Mouse (Mus musculus) ES-Bruce4 (cell line): ENCODE data around the gene Kif7.

Experiments used
- CTCF ChIP-seq: IDR thresholded peaks from one replicate; pipeline ENCODE4 v1.8.1; 2011; ENCODE audit warnings: low read depth, low read length
- EP300 ChIP-seq: IDR thresholded peaks from 2 replicates; pipeline ENCODE4 v1.6.1; 2011; ENCODE audit warnings: low read depth, low read length; ENCODE audit not compliant: insufficient read depth
- POLR2A ChIP-seq: IDR thresholded peaks from one replicate; pipeline ENCODE4 v1.8.1; 2011; ENCODE audit warnings: low read length; ENCODE audit not compliant: insufficient read depth

DNA sequence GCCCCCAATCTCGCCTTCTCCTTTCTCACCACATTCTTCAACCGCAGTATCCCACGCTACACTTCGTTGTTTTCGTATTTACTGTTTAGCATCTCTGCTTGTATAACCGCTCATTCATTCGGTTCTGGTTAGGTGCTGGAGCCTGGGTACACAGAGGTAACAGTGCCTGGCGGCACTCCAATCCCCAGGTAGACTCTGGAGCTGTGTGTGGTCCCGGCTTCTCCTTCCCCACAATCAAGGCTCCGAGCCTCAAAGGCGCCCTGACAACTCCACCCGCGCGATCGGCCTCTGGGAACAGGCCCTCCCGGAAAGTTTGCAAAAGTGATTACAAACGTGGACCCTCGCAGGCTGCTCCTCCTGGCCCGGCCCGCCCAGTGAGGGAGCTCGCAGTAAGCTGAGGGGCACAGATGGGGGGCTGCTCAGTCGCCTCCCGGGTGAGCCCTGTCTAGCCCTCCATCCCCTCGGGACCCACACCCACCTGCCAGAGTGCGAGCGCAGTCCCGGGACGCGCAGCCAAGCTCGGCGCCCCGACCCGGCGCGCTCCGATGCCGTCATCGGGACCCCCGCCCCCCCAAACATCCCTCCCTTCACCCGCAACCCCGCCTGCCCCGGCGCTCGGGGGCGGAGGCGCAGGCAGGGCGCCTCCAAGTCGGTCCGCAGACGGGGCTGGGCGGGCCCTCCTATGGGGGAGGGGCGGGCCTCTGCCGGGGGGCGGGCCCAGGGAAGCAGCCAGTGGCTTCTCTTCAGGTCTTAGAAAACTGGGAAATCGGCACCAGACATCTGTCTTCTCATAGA is at the start of gene Kif7:
- no peak for TF ChIP-seq POLR2A
- TF ChIP-seq CTCF: no peak
- TF ChIP-seq EP300: no peak
